Mouse (Mus musculus): ENCODE measurements around the gene Il10rb. TPM values are rescaled to one million over a fixed set of nuclear protein-coding genes. Genes with fewer than 3 reads are reported as not detected.

Il10rb gene
- polyA plus RNA-seq, 1 experiment: 24.1 TPM

- Histone ChIP-seq H3K4me1 (ENCODE audit: control insufficient read depth, insufficient read depth, low read length) (peaks cover 2% of the 10 kb centered on the region; the same call in 1 of the 2 replicates), H3K27ac (ENCODE audit: control insufficient read depth, insufficient read depth, low read depth, low read length, poor library complexity) (no peak overlapping the region), H3K4me3 (replicated peaks; ENCODE audit: control insufficient read depth, low read depth, low read length) (no peak overlapping the region)
- TF ChIP-seq POLR2A (IDR thresholded peaks at IDR 0.05; ENCODE audit: borderline replicate concordance, control insufficient read depth, low read depth, low read length) (no peak), CTCF (IDR thresholded peaks at IDR 0.05; ENCODE audit: control insufficient read depth, insufficient read depth, low read length) (no peak)
- 66% methylated on average over 10 of the region's 10 CpGs for WGBS
Observed at GRCm38 (mm10) chr16:91385621-91386020, 20.3 kb upstream of the Il10rb start.

DNA sequence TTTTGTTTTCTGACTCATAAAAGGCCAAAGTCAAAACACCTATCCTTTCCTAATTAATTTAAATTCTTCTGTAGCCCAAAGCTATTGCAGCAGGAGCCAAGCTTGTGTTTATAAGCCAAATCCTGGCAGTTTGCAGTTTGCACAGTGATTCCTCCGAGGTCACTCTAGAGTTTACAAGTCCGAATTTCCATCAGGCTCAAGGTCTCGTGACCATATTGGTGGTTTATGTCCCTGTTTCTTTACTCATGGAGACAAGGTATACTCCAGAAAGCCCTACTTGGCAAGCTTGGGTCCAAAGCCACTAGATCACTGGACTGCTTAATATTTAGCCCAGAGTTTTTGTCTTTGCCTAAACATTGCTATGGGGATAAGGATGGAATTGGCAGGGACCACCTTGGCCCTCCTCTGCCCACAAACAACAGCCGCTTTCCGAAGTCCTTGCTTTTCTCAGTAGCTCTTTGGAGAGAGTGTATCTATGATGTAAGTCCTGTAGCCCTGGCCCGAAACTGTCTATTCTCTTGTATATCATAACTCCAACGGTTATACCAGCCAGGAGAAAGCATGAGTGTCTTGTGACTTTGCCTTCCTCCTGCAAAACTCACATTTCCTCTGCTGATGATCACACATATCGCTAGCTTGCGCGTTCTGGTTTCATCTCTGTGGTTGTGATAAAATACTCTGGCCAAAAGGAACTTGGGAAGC is 19.4 kb upstream of the Il10rb start:
- WGBS: 63% methylated on average over 10 of the region's 10 CpGs
- Histone ChIP-seq H3K4me1 (ENCODE audit: control insufficient read depth, insufficient read depth, low read length) (peaks cover 2% of the 10 kb centered on the region; the same call in 1 of the 2 replicates), H3K4me3 (replicated peaks; ENCODE audit: control insufficient read depth, low read depth, low read length) (no peak overlapping the region), H3K27ac (ENCODE audit: control insufficient read depth, insufficient read depth, low read depth, low read length, poor library complexity) (peak overlapping the region; percentile 25; the same call in 1 of the 2 replicates)
- TF ChIP-seq POLR2A (IDR thresholded peaks at IDR 0.05; ENCODE audit: borderline replicate concordance, control insufficient read depth, low read depth, low read length): no peak
- TF ChIP-seq CTCF (IDR thresholded peaks at IDR 0.05; ENCODE audit: control insufficient read depth, insufficient read depth, low read length): no peak

DNA sequence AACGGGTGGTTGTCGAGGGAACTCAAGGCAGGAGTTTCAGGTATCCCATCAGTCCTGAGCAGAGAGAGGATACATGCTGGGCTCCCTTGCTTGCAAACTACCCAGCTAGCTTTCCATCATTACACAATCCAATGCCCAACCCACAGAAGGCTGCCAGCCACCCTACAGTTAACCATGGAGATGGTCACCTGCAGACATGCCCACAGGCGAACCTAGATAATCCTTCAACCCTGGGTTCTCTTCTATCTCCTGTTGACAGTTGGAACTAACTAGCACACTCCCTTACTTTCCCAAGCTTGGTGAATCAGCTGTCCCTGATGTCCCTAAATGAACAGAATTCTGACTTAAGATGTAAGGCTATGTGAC is 18.9 kb upstream of the Il10rb start:
- no peak for TF ChIP-seq POLR2A (IDR thresholded peaks at IDR 0.05; ENCODE audit: borderline replicate concordance, control insufficient read depth, low read depth, low read length)
- TF ChIP-seq CTCF (IDR thresholded peaks at IDR 0.05; ENCODE audit: control insufficient read depth, insufficient read depth, low read length): no peak
- Histone ChIP-seq H3K27ac (ENCODE audit: control insufficient read depth, insufficient read depth, low read depth, low read length, poor library complexity) (0 out of 2 replicates have a peak overlapping the region, but pooled peaks have one; percentile 19), H3K4me3 (replicated peaks; ENCODE audit: control insufficient read depth, low read depth, low read length) (no peak overlapping the region), H3K4me1 (ENCODE audit: control insufficient read depth, insufficient read depth, low read length) (peaks cover 2% of the 10 kb centered on the region; the same call in 1 of the 2 replicates)
- WGBS: 41% methylated on average over 3 of the region's 3 CpGs

DNA sequence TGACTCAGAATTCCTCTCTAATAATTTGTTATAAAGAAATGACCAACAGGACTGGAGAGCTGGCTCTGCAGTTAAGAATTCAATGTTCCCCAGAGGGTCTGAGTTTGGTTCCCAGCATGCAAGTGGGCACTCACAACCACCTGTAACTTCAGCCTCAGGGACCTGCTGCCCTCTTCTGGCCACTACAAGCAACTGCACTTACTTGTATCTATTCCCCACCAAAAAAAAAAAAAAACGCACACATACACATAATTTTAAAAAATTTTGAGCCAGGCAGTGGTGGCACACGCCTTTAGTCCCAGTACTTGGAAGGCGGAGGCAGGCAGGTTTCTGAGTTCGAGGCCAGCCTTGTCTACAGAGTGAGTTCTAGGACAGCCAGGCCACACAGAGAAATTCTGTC is 15.9 kb upstream of the Il10rb start:
- WGBS: 88% methylated on average over 4 of the region's 4 CpGs
- H3K4me3 ChIP-seq (replicated peaks; ENCODE audit: control insufficient read depth, low read depth, low read length): no peak overlapping the region
- TF ChIP-seq POLR2A (IDR thresholded peaks at IDR 0.05; ENCODE audit: borderline replicate concordance, control insufficient read depth, low read depth, low read length) (no peak), CTCF (IDR thresholded peaks at IDR 0.05; ENCODE audit: control insufficient read depth, insufficient read depth, low read length) (peak; percentile 67)
- H3K4me1 ChIP-seq (ENCODE audit: control insufficient read depth, insufficient read depth, low read length): no peaks in the 10 kb centered on the region
- no peak overlapping the region for H3K27ac ChIP-seq (ENCODE audit: control insufficient read depth, insufficient read depth, low read depth, low read length, poor library complexity)

DNA sequence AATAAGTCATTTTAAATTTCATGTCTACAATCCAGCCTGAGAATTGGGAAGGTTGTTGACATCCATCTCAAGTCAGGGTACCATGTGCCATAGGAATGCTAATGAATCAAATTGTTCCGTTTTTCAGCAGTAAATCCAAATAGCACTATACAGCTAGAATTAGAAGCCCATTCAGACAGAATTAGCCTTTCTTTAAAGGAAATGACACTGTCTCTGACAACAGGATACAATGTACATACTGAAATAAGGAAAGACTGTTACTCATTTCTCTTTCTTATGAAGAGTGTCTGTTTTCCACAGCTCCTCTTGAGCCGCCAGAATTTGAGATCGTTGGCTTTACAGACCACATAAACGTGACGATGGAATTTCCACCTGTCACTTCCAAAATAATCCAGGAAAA is 14.5 kb upstream of the Il10rb start, which contains the start of gene Gm21970:
Gene Gm21970, plus strand, starts transcription at position 301 of the 400 bp plus-strand sequence.
- WGBS: 91% methylated on average over 5 of the region's 5 CpGs
- Histone ChIP-seq H3K4me1 (ENCODE audit: control insufficient read depth, insufficient read depth, low read length) (peaks cover 1% of the 10 kb centered on the region; the same call in 1 of the 2 replicates), H3K4me3 (replicated peaks; ENCODE audit: control insufficient read depth, low read depth, low read length) (no peak within 1 kb of the TSS), H3K27ac (ENCODE audit: control insufficient read depth, insufficient read depth, low read depth, low read length, poor library complexity) (no peak within 1 kb of the TSS)
- TF ChIP-seq CTCF (IDR thresholded peaks at IDR 0.05; ENCODE audit: control insufficient read depth, insufficient read depth, low read length) (no peak), POLR2A (IDR thresholded peaks at IDR 0.05; ENCODE audit: borderline replicate concordance, control insufficient read depth, low read depth, low read length) (no peak)

DNA sequence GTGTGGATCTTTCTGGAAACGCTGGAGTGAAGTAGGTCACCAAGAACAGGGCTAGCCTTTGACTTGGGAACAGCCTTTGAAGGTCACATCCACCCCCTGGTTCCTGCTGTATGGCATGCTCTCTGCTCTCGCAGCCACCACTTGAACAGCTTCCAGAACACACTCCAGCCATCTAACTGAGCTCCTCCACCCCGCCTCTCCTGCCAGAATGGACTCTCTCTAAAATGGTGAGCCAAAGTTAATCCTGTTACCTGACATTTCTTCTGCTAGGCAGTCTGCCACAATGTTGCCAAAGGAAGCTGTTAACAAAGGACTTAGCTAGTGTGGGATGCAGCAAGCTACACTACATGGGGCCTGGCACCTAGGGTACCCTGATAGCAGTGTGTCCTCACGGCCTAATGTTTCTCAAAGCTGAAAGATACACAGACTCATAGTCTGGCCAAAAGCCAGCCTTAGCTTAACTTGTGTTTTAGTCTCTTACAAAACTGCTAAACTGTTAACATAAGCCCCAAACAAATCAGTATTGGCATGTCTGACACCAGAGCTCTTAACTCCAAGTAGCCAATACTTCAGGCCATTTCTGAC is 11.0 kb upstream of the Il10rb start:
- Histone ChIP-seq H3K4me1 (ENCODE audit: control insufficient read depth, insufficient read depth, low read length) (peaks cover 5% of the 10 kb centered on the region; the same call in 1 of the 2 replicates), H3K4me3 (replicated peaks; ENCODE audit: control insufficient read depth, low read depth, low read length) (no peak overlapping the region), H3K27ac (ENCODE audit: control insufficient read depth, insufficient read depth, low read depth, low read length, poor library complexity) (no peak overlapping the region)
- WGBS: 71% methylated on average over 4 of the region's 4 CpGs
- TF ChIP-seq POLR2A (IDR thresholded peaks at IDR 0.05; ENCODE audit: borderline replicate concordance, control insufficient read depth, low read depth, low read length) (no peak), CTCF (IDR thresholded peaks at IDR 0.05; ENCODE audit: control insufficient read depth, insufficient read depth, low read length) (no peak)

- H3K4me3 ChIP-seq (replicated peaks; ENCODE audit: control insufficient read depth, low read depth, low read length): no peak overlapping the region
- TF ChIP-seq CTCF (IDR thresholded peaks at IDR 0.05; ENCODE audit: control insufficient read depth, insufficient read depth, low read length) (no peak), POLR2A (IDR thresholded peaks at IDR 0.05; ENCODE audit: borderline replicate concordance, control insufficient read depth, low read depth, low read length) (no peak)
- no peak overlapping the region for H3K27ac ChIP-seq (ENCODE audit: control insufficient read depth, insufficient read depth, low read depth, low read length, poor library complexity)
- H3K4me1 ChIP-seq (ENCODE audit: control insufficient read depth, insufficient read depth, low read length): peaks cover 5% of the 10 kb centered on the region; the same call in 1 of the 2 replicates
- 76% methylated on average over 8 of the region's 8 CpGs for WGBS
Observed at GRCm38 (mm10) chr16:91395633-91396392, 10.2 kb upstream of the Il10rb start.
